Mouse (Mus musculus) NIH3T3 (cell line): ENCODE results near the gene Serpinf2.
"Not testable (repeated sequence)": the region's sequence is repeated elsewhere in the genome, so short reads cannot be mapped to it uniquely, and the experiment has no call there.

Experiments used
- DNase-seq: peaks from one replicate; pipeline ENCODE4 v3.0.0-alpha.2; 2012; ENCODE audit warnings: low read depth

Gene Serpinf2

GRCm38 (mm10) chr11:75459141-75459711 lies 19.8 kb upstream of the Serpinf2 start:
- peak; percentile 63 for DNase-seq

GRCm38 (mm10) chr11:75458628-75459041 lies 19.2 kb upstream of the Serpinf2 start:
- peak; percentile 71 for DNase-seq

DNA sequence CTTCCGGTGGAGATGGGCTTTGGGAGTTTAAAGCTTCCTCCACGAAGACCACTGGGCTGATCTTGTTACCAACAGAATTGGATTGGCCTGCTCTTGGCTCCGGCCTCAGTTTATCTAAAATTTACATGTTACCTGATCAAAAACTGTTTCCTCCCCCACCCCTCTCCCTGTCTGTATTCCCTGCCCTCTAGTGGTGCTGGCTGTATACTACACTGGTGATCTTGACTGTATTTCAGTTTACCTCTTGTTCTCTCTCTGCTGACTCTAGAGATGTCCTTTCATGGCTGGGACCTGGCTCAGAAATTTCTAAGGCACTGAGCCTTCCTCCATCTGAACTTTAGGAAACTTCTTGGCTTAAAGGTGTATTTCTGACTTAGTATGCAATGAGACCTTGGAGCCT lies 18.8 kb upstream of the Serpinf2 start:
- DNase-seq, result peak; percentile 81

DNA sequence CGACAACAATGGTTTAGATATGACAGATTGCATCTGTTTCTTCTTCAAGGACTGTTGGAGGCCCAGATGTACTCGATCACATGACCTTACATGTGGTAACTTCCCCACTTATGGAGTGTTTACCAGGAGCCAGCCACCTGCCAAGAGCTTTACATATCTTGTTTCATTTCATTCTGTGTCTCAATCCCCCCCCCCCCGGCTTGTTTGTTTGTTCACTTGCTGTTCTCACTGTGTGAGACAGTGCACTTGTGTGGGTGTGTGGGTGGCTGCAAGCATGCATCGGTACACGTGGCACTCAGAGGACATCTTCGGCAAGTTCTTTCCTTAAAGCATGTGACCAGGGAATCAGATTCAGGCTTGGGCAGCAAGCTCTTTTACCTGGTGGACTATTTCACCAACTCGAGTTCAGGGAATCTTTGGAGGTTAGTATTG lies 17.1 kb upstream of the Serpinf2 start:
- no peak for DNase-seq

DNA sequence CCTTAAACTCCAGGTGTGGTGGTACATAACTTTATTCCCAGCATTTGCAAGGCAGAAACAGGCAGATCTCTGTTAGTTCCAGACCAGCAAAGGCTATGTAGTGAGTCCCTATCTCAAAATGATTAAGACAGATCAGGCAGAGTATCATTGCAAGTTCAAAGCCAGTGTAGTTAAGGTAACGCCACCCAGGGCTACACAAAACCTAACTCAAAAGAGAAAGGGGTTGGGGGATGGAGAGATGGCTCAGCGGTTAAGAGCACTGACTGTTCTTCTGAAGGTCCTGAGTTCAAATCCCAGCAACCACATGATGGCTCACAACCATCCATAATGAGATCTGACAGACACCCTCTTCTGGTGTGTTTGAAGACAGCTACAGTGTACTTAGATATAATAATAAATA lies 16.6 kb upstream of the Serpinf2 start:
- not testable (repeated sequence) for DNase-seq

DNA sequence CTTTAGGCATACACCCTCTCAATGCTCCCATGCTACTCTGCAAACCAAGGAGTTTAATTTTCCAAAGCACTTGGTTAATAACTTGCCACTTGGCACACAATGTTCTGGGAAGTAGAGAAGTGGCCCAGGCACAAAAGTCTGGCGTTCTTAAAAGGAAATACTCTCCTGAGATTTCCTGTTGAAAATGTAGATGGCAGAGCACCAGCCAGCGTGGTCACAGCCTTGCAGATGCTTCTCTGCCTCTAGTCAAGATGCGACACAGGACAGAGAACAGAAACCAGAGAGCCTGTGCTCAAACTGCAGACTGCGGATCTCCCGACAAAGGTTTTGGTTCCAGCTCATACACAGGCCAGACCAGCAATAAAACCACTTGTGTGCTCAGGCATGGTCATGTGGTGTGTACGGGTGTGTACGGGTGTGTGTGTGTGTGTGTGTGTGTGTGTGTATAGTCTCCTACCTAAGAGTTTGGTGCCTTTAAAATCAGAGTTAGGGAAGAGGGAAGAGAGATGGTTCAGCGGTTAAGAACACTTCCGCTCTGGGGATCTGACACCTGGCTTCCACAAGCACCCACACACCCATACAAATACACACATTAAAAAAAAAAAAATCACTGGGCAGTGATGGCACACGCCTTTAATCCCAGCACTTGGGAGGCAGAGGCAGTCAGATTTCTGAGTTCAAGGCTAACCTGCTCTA lies 15.8 kb upstream of the Serpinf2 start:
- DNase-seq, result no peak

DNA sequence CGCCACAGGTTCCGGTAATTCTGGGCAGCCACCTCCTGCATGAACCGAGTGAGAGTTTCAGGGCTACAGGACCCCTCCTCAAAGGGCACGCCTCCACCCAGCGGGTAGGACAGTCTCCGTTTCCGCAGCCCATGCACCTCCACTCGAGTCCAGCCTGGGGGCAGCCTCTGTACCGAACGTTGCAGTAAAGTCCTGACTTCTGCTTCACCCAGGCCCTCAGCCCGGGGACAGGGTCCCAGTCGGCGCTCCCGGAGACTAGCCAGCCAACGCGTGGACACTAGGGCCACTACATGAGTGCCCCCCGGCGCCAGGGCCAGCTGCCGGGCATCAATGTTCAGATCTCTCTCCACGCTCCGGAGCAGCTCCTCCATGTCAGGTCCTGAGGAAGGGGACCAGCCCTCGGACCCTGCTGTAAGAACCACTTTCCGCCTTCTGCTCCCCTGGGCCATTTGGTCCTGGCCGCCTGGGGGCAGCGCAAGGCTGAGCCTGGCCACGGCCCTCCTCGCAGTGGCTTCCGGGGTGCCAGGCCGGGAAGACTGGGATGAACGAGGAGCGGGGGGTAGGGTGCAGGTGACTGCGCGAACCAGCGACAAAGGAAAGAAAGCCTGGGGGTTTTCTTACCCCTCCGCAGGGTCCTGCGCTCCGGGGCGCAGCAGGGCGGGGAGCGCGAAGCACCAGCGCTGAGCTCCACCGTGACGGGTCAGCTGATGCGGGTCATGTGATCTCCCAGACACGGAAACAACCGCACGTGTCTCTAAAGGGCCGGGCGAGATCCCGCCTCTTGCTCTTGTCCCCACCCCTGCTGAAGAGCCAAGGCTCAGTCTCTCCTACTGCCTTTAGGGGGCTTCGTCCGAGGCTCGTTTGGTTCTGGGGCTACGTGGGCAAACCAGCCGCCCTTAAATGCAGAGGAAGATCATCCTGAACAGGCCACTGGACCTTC lies 14.9 kb upstream of the Serpinf2 start, which contains the start of gene Wdr81:
Gene Wdr81, minus strand, starts transcription at position 727 of the 940 bp plus-strand sequence.
- DNase-seq, result peak; percentile 92

DNA sequence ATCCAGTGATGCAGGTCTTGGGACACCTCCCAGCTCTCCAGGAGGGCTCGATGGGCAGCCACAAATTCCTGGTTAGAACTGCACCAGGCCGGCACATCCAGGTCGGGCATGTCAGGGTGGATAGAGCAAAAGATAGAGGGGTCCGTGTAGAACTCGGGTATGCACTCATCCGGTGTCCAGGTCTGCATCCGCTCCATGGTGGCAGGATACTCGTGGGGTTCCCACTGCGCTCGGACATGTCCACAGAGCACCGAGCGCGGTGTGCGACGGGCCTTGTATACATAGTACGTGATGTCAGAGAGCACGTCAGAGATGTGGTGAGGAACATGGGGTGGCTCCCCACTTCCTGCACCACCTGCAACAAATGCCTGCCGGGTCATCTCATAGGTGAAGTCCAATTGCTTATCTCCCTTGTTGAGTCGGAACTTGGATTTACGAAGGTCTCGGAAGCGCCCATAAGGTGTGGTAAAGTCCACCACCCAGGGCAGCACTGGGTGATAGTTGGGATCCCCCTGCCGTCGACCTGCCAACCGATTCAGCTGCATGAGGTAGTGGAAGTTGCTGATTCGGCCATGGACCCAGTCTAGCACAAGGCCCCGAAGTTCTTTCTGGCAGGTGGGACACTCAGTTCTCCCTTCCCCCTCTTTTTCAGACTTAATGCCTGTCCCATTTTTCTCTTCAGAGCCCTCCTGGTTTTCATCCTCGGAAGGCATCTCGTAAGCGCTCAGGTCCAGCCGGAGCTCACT lies 13.6 kb upstream of the Serpinf2 start:
- DNase-seq, result no peak

DNA sequence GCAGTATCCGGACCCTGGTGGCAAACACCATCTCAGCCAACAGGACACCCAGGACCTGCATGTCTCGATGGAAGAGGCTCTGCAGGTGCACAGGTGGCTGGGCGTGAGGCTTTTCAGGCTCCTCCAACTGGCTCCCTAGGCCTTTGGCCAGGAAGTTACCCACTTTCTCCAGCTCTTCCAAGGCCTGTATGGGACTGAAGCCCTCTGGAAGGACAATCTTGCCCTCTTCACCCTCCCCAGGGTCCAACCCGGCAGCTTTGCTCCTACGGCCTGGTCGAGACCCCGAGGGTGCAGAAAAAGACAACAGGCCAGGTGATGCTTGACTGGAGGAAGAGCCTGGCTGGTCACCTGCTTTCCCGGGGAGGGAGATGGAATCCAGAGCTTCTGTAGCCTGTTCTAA lies 12.7 kb upstream of the Serpinf2 start:
- DNase-seq, result no peak

DNA sequence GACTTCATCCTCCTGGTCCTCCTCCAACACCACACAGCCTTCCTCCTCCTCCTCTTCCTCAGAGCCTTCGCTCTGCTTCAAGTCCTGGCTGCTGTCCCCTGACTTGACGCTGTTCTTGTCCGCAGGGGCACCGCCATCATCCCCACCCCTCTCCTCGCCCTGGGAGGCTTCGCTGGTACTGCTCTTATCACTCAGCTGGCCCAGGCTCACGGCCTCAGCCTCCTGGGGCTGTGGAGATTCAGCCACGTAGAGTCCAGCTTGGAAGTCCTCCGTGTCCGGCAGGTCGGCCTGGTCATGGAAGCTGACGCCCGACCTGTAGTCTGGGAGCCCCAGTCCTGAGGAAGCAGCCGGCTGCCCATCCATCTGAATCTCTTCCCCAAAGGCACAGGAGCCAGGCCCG lies 11.5 kb upstream of the Serpinf2 start:
- DNase-seq, result no peak

GRCm38 (mm10) chr11:75450304-75450908 lies 11.0 kb upstream of the Serpinf2 start:
- DNase-seq, result no peak

GRCm38 (mm10) chr11:75449695-75450094 lies 10.3 kb upstream of the Serpinf2 start:
- DNase-seq, result no peak

- no peak for DNase-seq
Observed at GRCm38 (mm10) chr11:75448575-75448974, 9.2 kb upstream of the Serpinf2 start.

DNA sequence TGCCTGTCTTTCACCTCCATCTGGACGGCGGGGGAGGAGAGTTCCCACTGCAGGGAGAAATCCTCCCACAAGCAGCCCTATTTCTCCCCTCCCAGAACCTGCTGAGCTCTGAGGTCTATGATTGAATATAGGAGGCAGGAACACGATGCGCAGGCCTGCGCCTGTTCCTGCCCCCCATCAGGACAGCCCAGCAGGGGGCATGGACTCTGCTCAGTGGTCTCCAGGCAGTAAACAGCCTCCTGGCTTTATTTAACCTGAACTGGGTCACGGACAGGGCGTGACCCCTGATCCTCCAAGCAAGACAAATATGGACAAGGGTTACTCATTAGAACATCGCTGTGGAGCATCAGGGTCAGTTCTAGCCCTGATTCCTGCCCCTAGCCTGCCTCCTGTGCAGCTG lies 4.3 kb upstream of the Serpinf2 start:
- no peak for DNase-seq

GRCm38 (mm10) chr11:75441601-75442000 lies 2.2 kb upstream of the Serpinf2 start:
- DNase-seq, result no peak

GRCm38 (mm10) chr11:75441034-75441433 lies 1.6 kb upstream of the Serpinf2 start:
- no peak for DNase-seq

DNA sequence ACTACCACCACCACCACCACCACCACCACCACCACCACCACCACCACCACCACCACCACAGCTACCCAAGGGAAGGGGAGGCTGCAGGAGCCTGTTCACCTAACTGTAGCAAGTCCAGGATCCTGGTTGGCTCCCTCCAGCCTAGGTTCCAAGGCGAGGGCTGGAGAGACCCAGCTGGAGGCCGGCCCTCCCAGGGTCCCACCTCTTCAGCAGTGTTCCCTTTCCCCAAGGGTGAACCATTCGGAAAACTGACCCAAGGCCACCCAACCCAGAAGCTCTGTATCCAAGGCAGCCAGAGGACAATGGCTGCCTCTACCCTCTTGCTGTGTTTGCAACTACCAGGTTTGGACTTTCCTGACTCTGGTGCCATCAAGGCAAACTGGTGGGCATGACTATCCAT lies 560 bp upstream of the Serpinf2 start:
- no peak for DNase-seq

- no peak for DNase-seq
Observed at GRCm38 (mm10) chr11:75438804-75439203, 587 bp downstream of the Serpinf2 start.

DNA sequence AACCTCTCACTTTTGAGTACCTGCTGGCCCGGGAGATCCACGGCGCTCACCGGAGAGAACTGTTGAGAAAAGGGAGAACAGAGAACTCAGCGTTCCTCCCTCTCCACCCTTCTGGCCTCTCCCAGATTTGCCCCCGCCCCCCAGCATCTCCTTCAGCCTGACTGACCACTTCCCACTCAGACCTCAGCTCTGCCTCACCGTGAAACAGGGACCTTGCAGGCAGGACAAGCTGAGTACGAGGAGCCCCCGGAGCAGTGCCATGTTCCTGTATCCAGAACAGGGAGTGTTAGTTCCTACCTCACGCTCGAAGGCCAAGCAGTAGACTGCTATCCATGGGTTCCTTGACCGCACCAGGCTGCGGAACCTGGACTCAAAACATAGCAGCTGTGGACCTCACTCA lies 1.2 kb downstream of the Serpinf2 start:
- DNase-seq, result no peak

- DNase-seq, result no peak
Observed at GRCm38 (mm10) chr11:75434138-75434537, 5.3 kb downstream of the Serpinf2 start.

- no peak for DNase-seq
Observed at GRCm38 (mm10) chr11:75431307-75431706, 8.1 kb downstream of the Serpinf2 start.
